Mouse (Mus musculus): ENCODE results near the gene Apoh.

- TF ChIP-seq POLR2A (IDR thresholded peaks at IDR 0.05; ENCODE audit: borderline replicate concordance, insufficient read depth, low read length), result no peak
- TF ChIP-seq CTCF (IDR thresholded peaks at IDR 0.05; ENCODE audit: borderline replicate concordance, insufficient read depth, low read depth, low read length), result no peak
These were observed 42.1 kb upstream of the Apoh start for GRCm38 (mm10) chr11:108301036-108301435.
